Mouse (Mus musculus): ENCODE data around the gene Plekho2. TPM values are rescaled to one million over a fixed set of nuclear protein-coding genes. Genes with fewer than 3 reads are reported as not detected.

Plekho2 gene
- polyA plus RNA-seq, 1 experiment from 2014 or later: 10.2 TPM

DNA sequence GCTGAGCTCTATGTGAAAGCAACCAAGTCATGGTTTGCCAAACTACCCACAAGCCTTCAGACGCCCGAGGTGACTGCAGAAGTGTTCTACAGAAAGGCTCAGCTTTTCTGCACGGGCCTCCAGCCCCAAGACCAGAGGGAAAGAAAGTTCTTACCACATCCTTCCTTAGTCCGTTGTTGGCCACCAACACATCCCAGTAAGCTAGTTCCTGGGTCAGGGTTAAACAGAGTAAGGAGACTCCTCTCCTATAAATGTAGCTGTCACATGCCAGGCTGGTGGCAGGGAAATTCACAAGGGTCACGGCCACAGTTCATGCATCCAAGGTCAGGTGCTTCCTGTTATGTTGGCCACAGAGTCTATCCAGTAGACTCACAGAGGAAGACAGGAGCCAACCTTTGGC, 27.7 kb downstream of the Plekho2 start:
- Histone ChIP-seq H3K27ac (ENCODE audit: low read depth, low read length) (no peak overlapping the region), H3K4me1 (replicated peaks; ENCODE audit: control insufficient read depth, insufficient read depth, low read length) (peaks cover 20% of the 10 kb centered on the region), H3K9me3 (ENCODE audit: control insufficient read depth, low read length) (no peaks in the 10 kb centered on the region), H3K27me3 (ENCODE audit: control insufficient read depth, insufficient read depth, low read length) (no peaks in the 10 kb centered on the region), H3K36me3 (ENCODE audit: control insufficient read depth, insufficient read depth, low read length) (0 out of 2 replicates have a peak, but pooled peaks cover 6% of the 10 kb centered on the region), H3K9ac (ENCODE audit: low read depth, low read length) (no peak overlapping the region), H3K4me3 (ENCODE audit: low read depth, low read length) (no peak overlapping the region), H3K4me2 (replicated peaks; ENCODE audit: low read depth, low read length) (no peak overlapping the region)
- DNase-seq (ENCODE audit: low spot score): no peak
- no peak for ATAC-seq (ENCODE audit: low FRiP score)
- WGBS: 93% methylated on average over 5 of the region's 5 CpGs

DNA sequence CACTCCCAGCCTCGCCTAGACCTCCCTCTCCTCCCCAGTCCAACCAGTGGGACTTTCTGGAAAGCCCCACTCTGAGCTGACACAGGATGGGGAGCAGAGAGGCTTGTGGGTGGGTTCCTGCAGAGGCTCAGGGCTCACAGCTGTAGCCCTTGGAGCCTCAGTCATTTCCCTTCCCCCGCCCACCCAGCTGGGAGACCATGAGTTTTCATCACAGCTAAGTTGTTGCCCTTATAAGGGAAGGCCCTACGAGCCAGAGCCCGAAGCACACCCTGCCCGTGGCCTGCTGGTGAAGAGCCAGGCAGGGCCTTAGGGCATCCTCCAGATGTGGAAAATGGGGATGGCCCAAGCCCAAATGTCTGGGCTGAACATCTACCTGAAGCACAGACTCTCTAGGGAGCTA, 28.8 kb downstream of the Plekho2 start:
- Histone ChIP-seq H3K27ac (ENCODE audit: low read depth, low read length) (0 out of 2 replicates have a peak overlapping the region, but pooled peaks have one; percentile 47), H3K4me1 (replicated peaks; ENCODE audit: control insufficient read depth, insufficient read depth, low read length) (peaks cover 20% of the 10 kb centered on the region), H3K4me3 (ENCODE audit: low read depth, low read length) (no peak overlapping the region), H3K4me2 (replicated peaks; ENCODE audit: low read depth, low read length) (no peak overlapping the region), H3K36me3 (ENCODE audit: control insufficient read depth, insufficient read depth, low read length) (no peaks in the 10 kb centered on the region), H3K9ac (ENCODE audit: low read depth, low read length) (no peak overlapping the region), H3K27me3 (ENCODE audit: control insufficient read depth, insufficient read depth, low read length) (no peaks in the 10 kb centered on the region), H3K9me3 (ENCODE audit: control insufficient read depth, low read length) (no peaks in the 10 kb centered on the region)
- WGBS: 31% methylated on average over 5 of the region's 5 CpGs
- ATAC-seq (ENCODE audit: low FRiP score) (no peak), DNase-seq (ENCODE audit: low spot score) (peak; percentile 59)

DNA sequence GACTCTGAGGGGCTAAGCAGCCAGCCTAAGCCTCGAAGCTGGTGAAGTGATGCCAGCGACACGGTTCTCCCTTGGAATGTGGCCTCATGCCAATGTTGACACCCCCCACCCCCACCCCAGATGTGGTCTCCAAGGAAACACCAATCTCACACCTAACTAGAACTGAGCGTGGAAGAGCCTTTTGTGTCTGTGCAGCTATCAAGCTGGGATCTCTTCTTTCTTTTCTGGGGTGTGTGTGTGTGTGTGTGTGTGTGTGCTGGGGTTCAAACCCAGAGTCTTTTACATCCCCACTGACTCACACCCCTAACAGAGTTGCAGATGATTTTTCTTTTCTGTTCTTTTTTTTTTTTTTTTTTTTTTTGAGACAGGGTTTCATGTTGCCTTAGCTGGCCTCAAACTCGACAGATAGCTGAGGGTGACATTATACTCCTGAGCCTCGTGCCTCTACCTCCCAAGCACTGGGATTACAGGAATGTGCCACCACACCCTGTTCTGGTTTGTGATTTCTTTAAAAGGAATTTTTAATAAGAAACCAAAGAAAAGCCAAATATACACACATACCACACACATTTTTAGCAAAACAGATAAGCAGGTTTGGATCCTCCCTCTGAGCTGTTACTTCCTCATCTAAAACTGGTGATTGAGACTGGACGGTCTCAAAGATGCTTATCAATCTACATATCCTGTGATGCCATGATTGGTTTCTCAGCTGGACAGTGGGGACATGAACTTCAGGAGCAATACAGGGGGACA, 29.6 kb downstream of the Plekho2 start:
- Histone ChIP-seq H3K4me3 (ENCODE audit: low read depth, low read length) (no peak overlapping the region), H3K27me3 (ENCODE audit: control insufficient read depth, insufficient read depth, low read length) (no peaks in the 10 kb centered on the region), H3K4me1 (replicated peaks; ENCODE audit: control insufficient read depth, insufficient read depth, low read length) (peaks cover 15% of the 10 kb centered on the region), H3K36me3 (ENCODE audit: control insufficient read depth, insufficient read depth, low read length) (no peaks in the 10 kb centered on the region), H3K9ac (ENCODE audit: low read depth, low read length) (no peak overlapping the region), H3K27ac (ENCODE audit: low read depth, low read length) (0 out of 2 replicates have a peak overlapping the region, but pooled peaks have one; percentile 47), H3K9me3 (ENCODE audit: control insufficient read depth, low read length) (no peaks in the 10 kb centered on the region), H3K4me2 (replicated peaks; ENCODE audit: low read depth, low read length) (no peak overlapping the region)
- 39% methylated on average over 7 of the region's 7 CpGs for WGBS
- ATAC-seq (ENCODE audit: low FRiP score) (no peak), DNase-seq (ENCODE audit: low spot score) (no peak)

DNA sequence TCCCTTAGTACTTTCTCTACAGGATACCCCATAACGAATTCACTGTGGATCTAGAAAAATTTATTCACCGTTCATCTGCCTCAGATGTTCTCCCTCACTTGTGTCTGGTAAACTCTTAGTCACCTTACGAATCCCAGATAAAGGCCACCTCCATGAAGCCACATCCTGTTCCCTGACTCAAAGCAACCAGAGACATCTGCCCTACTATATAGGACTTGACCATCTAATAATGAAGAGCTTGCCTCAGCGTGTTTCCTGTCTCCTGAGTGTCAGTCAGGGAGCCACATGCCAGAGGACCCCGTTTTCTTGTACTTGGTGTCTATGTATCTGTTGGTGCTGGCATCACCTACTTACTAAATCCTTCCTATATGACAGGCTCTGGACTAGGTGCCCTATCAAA, 30.2 kb downstream of the Plekho2 start:
- no peak for DNase-seq (ENCODE audit: low spot score)
- H3K27ac ChIP-seq (ENCODE audit: low read depth, low read length): no peak overlapping the region
- no peak overlapping the region for H3K4me2 ChIP-seq (replicated peaks; ENCODE audit: low read depth, low read length)
- 90% methylated on average over 5 of the region's 5 CpGs for WGBS
- no peak overlapping the region for H3K9ac ChIP-seq (ENCODE audit: low read depth, low read length)
- H3K4me3 ChIP-seq (ENCODE audit: low read depth, low read length): no peak overlapping the region
- no peaks in the 10 kb centered on the region for H3K36me3 ChIP-seq (ENCODE audit: control insufficient read depth, insufficient read depth, low read length)
- H3K9me3 ChIP-seq (ENCODE audit: control insufficient read depth, low read length): no peaks in the 10 kb centered on the region
- no peaks in the 10 kb centered on the region for H3K27me3 ChIP-seq (ENCODE audit: control insufficient read depth, insufficient read depth, low read length)
- ATAC-seq (ENCODE audit: low FRiP score): no peak
- H3K4me1 ChIP-seq (replicated peaks; ENCODE audit: control insufficient read depth, insufficient read depth, low read length): peaks cover 15% of the 10 kb centered on the region; the same call in 1 of the 2 replicates

DNA sequence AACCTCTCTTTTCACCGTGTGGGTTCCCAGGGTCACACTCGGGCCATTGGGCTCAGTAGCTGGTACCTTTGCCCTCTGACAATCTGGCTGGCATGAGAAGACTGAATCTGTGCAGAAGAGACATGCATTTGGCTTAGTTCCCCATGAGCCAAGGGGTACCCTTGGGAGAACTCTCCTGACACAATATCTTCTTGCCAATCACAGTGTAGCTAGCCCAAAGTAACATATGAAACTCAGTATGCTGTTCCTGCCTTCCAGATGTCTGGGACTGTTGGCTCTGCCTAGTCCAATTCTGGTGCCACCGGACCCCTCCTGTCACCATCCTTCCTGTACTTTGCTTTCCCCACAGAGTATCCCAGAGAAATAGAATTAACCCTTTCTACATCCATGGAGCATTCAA, 30.7 kb downstream of the Plekho2 start:
- H3K4me1 ChIP-seq (replicated peaks; ENCODE audit: control insufficient read depth, insufficient read depth, low read length): peaks cover 15% of the 10 kb centered on the region; the same call in 1 of the 2 replicates
- H3K4me2 ChIP-seq (replicated peaks; ENCODE audit: low read depth, low read length): no peak overlapping the region
- no peaks in the 10 kb centered on the region for H3K9me3 ChIP-seq (ENCODE audit: control insufficient read depth, low read length)
- DNase-seq (ENCODE audit: low spot score) (no peak), ATAC-seq (ENCODE audit: low FRiP score) (no peak)
- no peaks in the 10 kb centered on the region for H3K27me3 ChIP-seq (ENCODE audit: control insufficient read depth, insufficient read depth, low read length)
- H3K36me3 ChIP-seq (ENCODE audit: control insufficient read depth, insufficient read depth, low read length): no peaks in the 10 kb centered on the region
- H3K9ac ChIP-seq (ENCODE audit: low read depth, low read length): no peak overlapping the region
- H3K4me3 ChIP-seq (ENCODE audit: low read depth, low read length): no peak overlapping the region
- H3K27ac ChIP-seq (ENCODE audit: low read depth, low read length): no peak overlapping the region
- 79% methylated on average over 3 of the region's 3 CpGs for WGBS

DNA sequence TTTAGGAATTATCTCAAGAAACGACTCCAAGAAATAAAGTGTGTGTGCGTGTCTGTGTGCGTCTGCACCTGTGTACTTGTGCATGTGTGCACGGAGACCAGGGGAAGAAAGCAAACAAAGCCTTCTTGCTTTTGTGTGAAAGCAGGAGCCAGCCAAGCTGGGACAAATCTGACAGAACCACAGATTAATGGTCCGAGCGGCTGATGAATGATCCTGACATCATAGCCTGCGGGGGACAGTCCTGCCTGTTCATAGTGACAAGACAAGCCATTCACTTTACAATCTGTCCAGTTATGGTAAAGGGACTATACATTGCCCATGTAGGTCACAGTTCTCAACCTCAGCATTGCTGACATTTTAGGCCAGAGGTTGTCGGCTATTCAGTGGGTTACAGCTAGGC, 31.5 kb downstream of the Plekho2 start:
- ATAC-seq (ENCODE audit: low FRiP score): no peak
- H3K27ac ChIP-seq (ENCODE audit: low read depth, low read length): peak overlapping the region; percentile 39; the same call in 1 of the 2 replicates

DNA sequence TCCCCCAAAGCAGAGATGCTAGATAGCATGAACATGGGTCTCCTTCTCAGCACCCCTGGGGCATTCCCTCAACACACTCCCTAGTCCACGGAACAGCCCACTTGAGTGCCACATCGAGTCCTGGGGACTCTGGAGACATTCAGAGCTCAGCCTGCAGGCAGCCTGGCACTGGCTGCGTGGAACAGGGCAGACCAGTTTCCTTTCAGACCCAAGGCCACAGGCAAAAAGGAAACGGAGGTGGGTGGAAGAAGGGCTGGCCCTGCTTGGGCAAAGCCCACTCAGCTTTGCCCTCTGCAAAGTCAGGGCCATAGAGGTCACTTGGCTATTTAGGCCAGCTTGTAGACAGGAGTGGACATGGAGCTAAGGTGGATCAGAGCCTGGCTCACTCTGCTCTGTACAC, 32.0 kb downstream of the Plekho2 start:
- Histone ChIP-seq H3K4me1 (replicated peaks; ENCODE audit: control insufficient read depth, insufficient read depth, low read length) (peaks cover 15% of the 10 kb centered on the region; the same call in 1 of the 2 replicates), H3K4me2 (replicated peaks; ENCODE audit: low read depth, low read length) (no peak overlapping the region), H3K36me3 (ENCODE audit: control insufficient read depth, insufficient read depth, low read length) (no peaks in the 10 kb centered on the region), H3K27me3 (ENCODE audit: control insufficient read depth, insufficient read depth, low read length) (no peaks in the 10 kb centered on the region), H3K9ac (ENCODE audit: low read depth, low read length) (no peak overlapping the region; the same call in 1 of the 2 replicates), H3K9me3 (ENCODE audit: control insufficient read depth, low read length) (no peaks in the 10 kb centered on the region), H3K27ac (ENCODE audit: low read depth, low read length) (peak overlapping the region; percentile 39; the same call in 1 of the 2 replicates), H3K4me3 (ENCODE audit: low read depth, low read length) (no peak overlapping the region)
- ATAC-seq (ENCODE audit: low FRiP score) (no peak), DNase-seq (ENCODE audit: low spot score) (no peak)
- 65% methylated on average over 4 of the region's 4 CpGs for WGBS

More for the DNA sequence above, 31.5 kb downstream of the Plekho2 start:
- Histone ChIP-seq H3K4me2 (replicated peaks; ENCODE audit: low read depth, low read length) (no peak overlapping the region), H3K36me3 (ENCODE audit: control insufficient read depth, insufficient read depth, low read length) (no peaks in the 10 kb centered on the region), H3K27me3 (ENCODE audit: control insufficient read depth, insufficient read depth, low read length) (no peaks in the 10 kb centered on the region), H3K9me3 (ENCODE audit: control insufficient read depth, low read length) (no peaks in the 10 kb centered on the region), H3K4me3 (ENCODE audit: low read depth, low read length) (no peak overlapping the region), H3K4me1 (replicated peaks; ENCODE audit: control insufficient read depth, insufficient read depth, low read length) (peaks cover 15% of the 10 kb centered on the region; the same call in 1 of the 2 replicates), H3K9ac (ENCODE audit: low read depth, low read length) (no peak overlapping the region; the same call in 1 of the 2 replicates)
- peak; percentile 56 for DNase-seq (ENCODE audit: low spot score)
- WGBS: 52% methylated on average over 8 of the region's 8 CpGs

DNA sequence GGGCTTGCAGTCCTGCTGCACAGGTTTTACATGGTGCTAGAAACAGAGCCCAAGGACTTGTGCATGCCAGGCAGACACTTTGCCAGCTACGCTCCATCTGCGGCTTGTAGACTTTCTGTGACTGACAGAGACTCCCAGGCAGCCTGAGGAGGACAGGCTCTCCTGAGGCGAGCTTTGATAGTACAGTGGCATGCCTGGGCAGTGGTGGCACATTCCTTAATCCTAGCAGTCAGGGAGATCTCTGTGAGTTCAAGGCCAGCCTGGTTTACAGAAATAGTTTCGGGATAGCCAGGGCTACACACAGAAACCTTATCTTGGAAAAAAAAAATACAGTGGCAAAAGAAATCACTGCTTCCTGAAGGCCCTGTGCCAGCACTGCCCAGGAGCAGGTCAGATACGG, 32.7 kb downstream of the Plekho2 start:
- DNase-seq (ENCODE audit: low spot score) (no peak), ATAC-seq (ENCODE audit: low FRiP score) (no peak)
- Histone ChIP-seq H3K9me3 (ENCODE audit: control insufficient read depth, low read length) (no peaks in the 10 kb centered on the region), H3K4me2 (replicated peaks; ENCODE audit: low read depth, low read length) (no peak overlapping the region), H3K27ac (ENCODE audit: low read depth, low read length) (no peak overlapping the region), H3K4me3 (ENCODE audit: low read depth, low read length) (no peak overlapping the region), H3K36me3 (ENCODE audit: control insufficient read depth, insufficient read depth, low read length) (no peaks in the 10 kb centered on the region), H3K4me1 (replicated peaks; ENCODE audit: control insufficient read depth, insufficient read depth, low read length) (peaks cover 15% of the 10 kb centered on the region; the same call in 1 of the 2 replicates), H3K27me3 (ENCODE audit: control insufficient read depth, insufficient read depth, low read length) (no peaks in the 10 kb centered on the region), H3K9ac (ENCODE audit: low read depth, low read length) (no peak overlapping the region)
- 88% methylated on average over 5 of the region's 5 CpGs for WGBS

DNA sequence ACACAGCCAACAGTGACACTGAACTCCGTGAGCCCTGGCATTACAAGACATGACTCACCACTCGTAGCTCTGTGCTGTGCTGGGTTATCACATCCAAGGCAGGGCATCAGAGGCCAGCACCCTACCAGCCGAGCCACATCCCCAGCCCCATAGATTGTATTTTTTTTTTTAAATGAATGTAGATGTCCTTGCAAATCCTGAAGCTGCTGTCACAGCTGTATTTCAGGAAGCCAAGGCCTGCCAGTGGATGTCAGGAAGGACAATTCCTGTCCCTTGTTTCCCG, 33.5 kb downstream of the Plekho2 start:
- H3K4me2 ChIP-seq (replicated peaks; ENCODE audit: low read depth, low read length): no peak overlapping the region
- H3K36me3 ChIP-seq (ENCODE audit: control insufficient read depth, insufficient read depth, low read length): no peaks in the 10 kb centered on the region
- peaks cover 13% of the 10 kb centered on the region; the same call in 1 of the 2 replicates for H3K4me1 ChIP-seq (replicated peaks; ENCODE audit: control insufficient read depth, insufficient read depth, low read length)
- no peaks in the 10 kb centered on the region for H3K27me3 ChIP-seq (ENCODE audit: control insufficient read depth, insufficient read depth, low read length)
- DNase-seq (ENCODE audit: low spot score) (no peak), ATAC-seq (ENCODE audit: low FRiP score) (no peak)
- no peaks in the 10 kb centered on the region for H3K9me3 ChIP-seq (ENCODE audit: control insufficient read depth, low read length)
- no peak overlapping the region for H3K4me3 ChIP-seq (ENCODE audit: low read depth, low read length)
- H3K9ac ChIP-seq (ENCODE audit: low read depth, low read length): no peak overlapping the region
- H3K27ac ChIP-seq (ENCODE audit: low read depth, low read length): no peak overlapping the region
- 64% methylated on average over 4 of the region's 4 CpGs for WGBS
